Comparison of ENCODE assay signal across 7 mouse cellular contexts in the genomic region with DNA sequence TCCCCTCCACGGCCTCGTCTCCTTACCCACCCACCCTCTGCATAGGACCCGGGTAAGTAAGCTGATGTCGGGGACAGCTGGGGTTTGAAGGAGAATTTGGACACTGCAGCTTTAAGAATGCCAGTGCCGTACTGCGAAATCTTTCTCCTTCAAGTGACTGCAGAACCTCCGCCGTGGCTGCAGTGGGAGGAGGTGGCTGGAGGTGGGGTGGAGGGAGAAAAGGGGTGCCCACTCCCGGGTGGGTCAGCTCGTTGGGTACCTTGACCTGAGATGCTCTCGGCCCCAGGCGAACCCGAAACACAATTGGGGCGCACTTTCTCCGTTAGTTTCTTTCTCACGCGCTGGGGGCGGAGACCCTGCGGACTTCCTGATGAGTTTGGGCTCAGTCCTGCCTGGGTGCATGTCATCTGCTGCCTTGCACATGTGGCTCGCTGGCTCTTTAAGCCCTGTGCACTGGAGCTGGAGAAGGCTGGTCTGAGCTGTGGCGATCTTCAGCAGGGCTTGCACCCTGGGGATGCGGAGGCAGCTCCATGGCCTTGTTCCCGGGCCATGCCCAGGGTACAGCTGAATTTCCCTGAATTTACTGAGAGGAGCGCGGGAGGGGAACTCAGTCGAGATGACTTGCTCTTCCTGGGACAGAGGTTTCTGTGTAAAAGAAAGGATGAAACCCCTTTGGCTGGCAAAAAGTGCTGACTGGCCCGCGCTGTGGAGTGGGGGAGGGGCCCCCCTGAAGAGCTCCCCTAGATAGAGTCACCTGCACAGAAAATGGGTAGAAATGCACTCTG. TPM values are rescaled to one million over a fixed set of nuclear protein-coding genes. Genes with fewer than 3 reads are reported as not detected.
A peak's percentile ranks its signal among the peaks of the same experiment; 100 is the strongest.
DNase-seq lines count a peak whose midpoint lies in the region; ATAC-seq lines count a peak whose summit lies in the region.

No protein-coding gene starts in this region.

- no peaks in the 10 kb centered on the region for H3K36me3 ChIP-seq in midbrain, embryonic 15.5 days (replicated peaks)

- no peak overlapping the region for H3K27ac ChIP-seq in midbrain, embryonic 15.5 days

- H3K9ac ChIP-seq in midbrain, embryonic 15.5 days = peak overlapping the region; percentile 48; the same call in 1 of the 2 replicates

- H3K4me1 ChIP-seq in midbrain, embryonic 15.5 days = peaks cover 40% of the 10 kb centered on the region

- peak; percentile 47 for ATAC-seq in granulocyte monocyte progenitor cell, adult 5-6 weeks (replicated peaks; ENCODE audit: poor library complexity, severe bottlenecking)
- 0 out of 2 replicates have a peak, but pooled peaks have one; percentile 29 for ATAC-seq in midbrain, embryonic 15.5 days (replicated peaks)

- peak overlapping the region; percentile 95 for H3K4me2 ChIP-seq in midbrain, embryonic 15.5 days

- H3K27me3 ChIP-seq in midbrain, embryonic 15.5 days (replicated peaks) = peaks cover 79% of the 10 kb centered on the region

- under 1% methylated on average over 28 of the region's 28 CpGs for WGBS in midbrain, embryonic 15.5 days

- peak overlapping the region; percentile 45 for H3K4me3 ChIP-seq in midbrain, embryonic 15.5 days

- peak; percentile 18 for DNase-seq in urinary bladder, postnatal 14 days (ENCODE audit: low spot score)
- no peak for DNase-seq in urinary bladder, postnatal 4 days (ENCODE audit: low spot score in 2 of 2)
- peak; percentile 63 to 69 for DNase-seq in cerebellum, adult 18-20 months
- peak; percentile 29 to 52 for DNase-seq in kidney, postnatal 4 days
- peak; percentile 55 for DNase-seq in thymus, postnatal 4 days

- H3K9me3 ChIP-seq in midbrain, embryonic 15.5 days = no peaks in the 10 kb centered on the region

RNA-seq across cellular contexts. Expression of a gene that starts 21.8 kb away (rescaled TPM):
- 15.3 and 18.1 TPM in 2 replicates for total RNA-seq in granulocyte monocyte progenitor cell, adult 5-6 weeks (2014; fragmentation: Nextera tagmentation)
- total RNA-seq in granulocyte monocyte progenitor cell, adult 5-6 weeks (2017) = 27.5 and 28.8 TPM in 2 replicates
- 2.5 and 3.1 TPM in 2 replicates for polyA plus RNA-seq in midbrain, embryonic 15.5 days (2015; fragmentation: Nextera tagmentation; extraction: Ambion mirVana)

RNA-seq across cellular contexts. Expression of a gene that starts 56.5 kb away (rescaled TPM):
- 0.62 and 0.94 TPM in 2 replicates for total RNA-seq in granulocyte monocyte progenitor cell, adult 5-6 weeks (2014; fragmentation: Nextera tagmentation)
- total RNA-seq in granulocyte monocyte progenitor cell, adult 5-6 weeks (2017) = 1.6 and 2.6 TPM in 2 replicates
- polyA plus RNA-seq in midbrain, embryonic 15.5 days (2015; fragmentation: Nextera tagmentation; extraction: Ambion mirVana) = 0.32 and 0.55 TPM in 2 replicates

Comparison
In these comparisons a context has a peak if more than half of its experiments do, and no peak if none do; other contexts are left out.
1. DNase-seq: peak in urinary bladder, postnatal 14 days (single experiment), cerebellum, adult 18-20 months (2 of 2), kidney, postnatal 4 days (2 of 2) and thymus, postnatal 4 days (single experiment); none in urinary bladder, postnatal 4 days (0 of 2).